Mouse (Mus musculus): ENCODE data around the gene Ttc21a. TPM values are rescaled to one million over a fixed set of nuclear protein-coding genes. Genes with fewer than 3 reads are reported as not detected.
A peak's percentile ranks its signal among the peaks of the same experiment; 100 is the strongest.

The Ttc21a gene
- polyA plus RNA-seq, 1 experiment from 2014 or later = 0.10 TPM

DNA sequence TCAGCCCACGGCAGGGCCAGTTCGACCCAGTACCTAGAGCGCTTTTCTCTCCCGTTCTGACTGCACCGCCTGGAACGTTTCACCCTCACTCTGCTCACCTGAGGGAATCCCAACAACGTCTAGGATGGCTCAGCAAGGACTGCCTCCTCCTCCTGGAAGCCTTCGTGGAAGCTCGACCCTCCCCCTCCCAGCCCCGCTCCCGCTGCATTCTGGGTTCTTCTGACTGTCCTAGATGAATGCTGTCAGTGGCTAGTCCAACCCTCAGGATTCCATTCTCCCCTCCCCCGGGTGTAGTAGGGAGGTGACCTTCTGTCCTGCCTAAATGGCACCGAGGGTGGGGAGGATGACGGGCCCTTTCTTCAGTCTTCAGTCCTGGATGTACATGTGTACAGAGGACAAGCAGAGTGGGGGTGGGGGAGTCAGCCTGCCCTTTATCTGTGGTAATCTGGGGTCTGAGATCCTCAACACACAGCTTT, 47.2 kb downstream of the Ttc21a start, which contains the start of gene Csrnp1:
Csrnp1 (minus strand) TSS at position 123 of the 476 bp plus-strand sequence.
- WGBS = 5% methylated on average over 14 of the region's 14 CpGs
- 0 out of 2 replicates have a peak within 1 kb of the TSS, but pooled peaks have one; percentile 28 for H3K27ac ChIP-seq (replicated peaks; ENCODE audit: low read depth, low read length)
- H3K9me3 ChIP-seq (replicated peaks; ENCODE audit: control insufficient read depth, low read length) = no peaks in the 10 kb centered on the region
- peak within 1 kb of the TSS; percentile 62 for H3K9ac ChIP-seq (replicated peaks; ENCODE audit: low read length)
- H3K4me2 ChIP-seq (ENCODE audit: low read depth, low read length) = peak within 1 kb of the TSS; percentile 95
- DNase-seq (ENCODE audit: low spot score) (no peak), ATAC-seq (replicated peaks; ENCODE audit: insufficient number of reproducible peaks, low FRiP score, low TSS enrichment, low read depth) (no peak)
- no peaks in the 10 kb centered on the region for H3K27me3 ChIP-seq (ENCODE audit: control insufficient read depth, insufficient read depth, low read length)
- no peaks in the 10 kb centered on the region for H3K36me3 ChIP-seq (replicated peaks; ENCODE audit: control insufficient read depth, insufficient read depth, low read depth, low read length)
- peaks cover 27% of the 10 kb centered on the region for H3K4me1 ChIP-seq (ENCODE audit: control insufficient read depth, insufficient read depth, low read length)
- peak within 1 kb of the TSS; percentile 65 for H3K4me3 ChIP-seq (ENCODE audit: low read depth, low read length)

DNA sequence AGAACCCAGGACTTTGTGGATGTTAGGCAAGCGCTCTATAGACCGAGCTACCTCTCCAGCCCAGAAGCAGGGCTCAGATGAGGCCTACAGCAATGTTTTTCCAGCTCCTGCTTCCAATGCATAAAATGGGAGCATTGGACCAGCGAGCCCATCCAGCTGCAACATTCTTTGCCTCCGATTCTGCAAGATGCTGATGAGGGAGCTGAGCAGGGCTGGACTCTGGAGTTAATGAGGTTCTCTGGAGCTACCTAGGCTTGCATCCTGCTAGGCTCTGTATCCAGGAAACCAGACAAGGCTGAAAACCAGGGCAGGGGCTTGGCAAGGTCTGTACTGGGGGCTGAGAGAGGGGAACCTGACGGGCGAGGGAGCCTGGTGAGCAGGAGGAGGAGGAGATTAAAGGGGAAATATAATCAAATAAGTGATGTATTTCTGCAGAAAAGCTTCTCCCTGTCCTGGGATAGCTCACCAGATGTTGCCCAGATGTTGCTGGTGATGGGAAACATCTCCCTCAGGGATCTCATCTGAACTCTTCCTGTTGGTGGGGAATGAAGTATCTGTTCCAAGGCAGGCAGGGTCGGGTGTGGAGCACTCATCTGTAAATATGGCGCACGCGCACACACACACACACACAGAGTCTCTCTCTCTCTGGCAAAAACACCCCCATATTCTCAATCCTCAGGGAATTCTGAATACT, 48.6 kb downstream of the Ttc21a start:
- no peaks in the 10 kb centered on the region for H3K9me3 ChIP-seq (replicated peaks; ENCODE audit: control insufficient read depth, low read length)
- peak; percentile 54 for DNase-seq (ENCODE audit: low spot score)
- ATAC-seq (replicated peaks; ENCODE audit: insufficient number of reproducible peaks, low FRiP score, low TSS enrichment, low read depth) = no peak
- H3K27ac ChIP-seq (replicated peaks; ENCODE audit: low read depth, low read length) = 0 out of 2 replicates have a peak overlapping the region, but pooled peaks have one; percentile 35
- H3K9ac ChIP-seq (replicated peaks; ENCODE audit: low read length) = no peak overlapping the region
- 59% methylated on average over 10 of the region's 10 CpGs for WGBS
- no peaks in the 10 kb centered on the region for H3K27me3 ChIP-seq (ENCODE audit: control insufficient read depth, insufficient read depth, low read length)
- H3K4me1 ChIP-seq (ENCODE audit: control insufficient read depth, insufficient read depth, low read length) = peaks cover 23% of the 10 kb centered on the region
- no peaks in the 10 kb centered on the region for H3K36me3 ChIP-seq (replicated peaks; ENCODE audit: control insufficient read depth, insufficient read depth, low read depth, low read length)
- H3K4me2 ChIP-seq (ENCODE audit: low read depth, low read length) = peak overlapping the region; percentile 23; the same call in 1 of the 2 replicates
- no peak overlapping the region for H3K4me3 ChIP-seq (ENCODE audit: low read depth, low read length)

DNA sequence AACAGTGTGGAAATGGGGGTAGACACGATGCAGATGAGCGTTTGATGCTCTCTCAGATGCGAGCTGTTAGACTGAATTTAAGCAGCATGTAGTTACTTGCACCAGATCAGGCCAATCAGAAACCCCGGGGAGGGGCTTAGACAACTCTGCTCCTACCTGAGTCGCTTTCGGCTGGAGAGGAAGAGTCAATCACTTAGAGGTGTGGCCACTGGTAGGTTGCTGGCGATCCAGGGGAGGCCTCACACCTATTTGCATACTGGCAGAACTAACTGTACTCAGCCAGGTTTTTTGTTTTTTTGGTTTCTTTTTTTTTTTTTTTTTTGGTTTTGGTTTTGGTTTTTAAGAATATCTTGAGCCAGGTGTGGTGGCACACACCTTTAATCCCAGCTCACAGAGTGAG, 50.9 kb downstream of the Ttc21a start:
- ATAC-seq (replicated peaks; ENCODE audit: insufficient number of reproducible peaks, low FRiP score, low TSS enrichment, low read depth) (no peak), DNase-seq (ENCODE audit: low spot score) (no peak)
- H3K4me2 ChIP-seq (ENCODE audit: low read depth, low read length) = no peak overlapping the region
- H3K4me3 ChIP-seq (ENCODE audit: low read depth, low read length) = no peak overlapping the region
- WGBS = 39% methylated on average over 7 of the region's 7 CpGs
- peaks cover 6% of the 10 kb centered on the region for H3K4me1 ChIP-seq (ENCODE audit: control insufficient read depth, insufficient read depth, low read length)
- no peaks in the 10 kb centered on the region for H3K27me3 ChIP-seq (ENCODE audit: control insufficient read depth, insufficient read depth, low read length)
- H3K27ac ChIP-seq (replicated peaks; ENCODE audit: low read depth, low read length) = no peak overlapping the region
- no peak overlapping the region for H3K9ac ChIP-seq (replicated peaks; ENCODE audit: low read length)
- no peaks in the 10 kb centered on the region for H3K36me3 ChIP-seq (replicated peaks; ENCODE audit: control insufficient read depth, insufficient read depth, low read depth, low read length)
- H3K9me3 ChIP-seq (replicated peaks; ENCODE audit: control insufficient read depth, low read length) = no peaks in the 10 kb centered on the region

DNA sequence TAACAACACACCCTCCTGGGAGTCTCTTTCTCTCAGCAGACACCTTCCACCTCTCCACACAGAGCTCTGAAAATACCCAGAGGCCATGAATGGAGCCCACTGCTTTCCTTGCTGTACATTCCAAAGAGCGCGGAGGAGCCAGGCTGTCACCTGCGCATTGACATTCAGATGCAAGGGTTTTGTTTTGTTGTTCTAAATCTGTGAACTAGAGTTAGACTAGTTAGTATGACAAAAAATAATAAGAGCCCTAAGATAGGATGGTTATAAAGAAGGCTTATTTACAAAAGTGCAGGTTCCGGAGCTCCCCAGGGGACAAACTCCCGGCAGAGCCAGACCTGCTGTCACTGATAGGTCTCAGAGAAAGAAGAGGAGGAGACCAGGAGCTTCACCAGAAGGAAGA, 53.9 kb downstream of the Ttc21a start:
- no peak for ATAC-seq (replicated peaks; ENCODE audit: insufficient number of reproducible peaks, low FRiP score, low TSS enrichment, low read depth)
- Histone ChIP-seq H3K9me3 (replicated peaks; ENCODE audit: control insufficient read depth, low read length) (no peaks in the 10 kb centered on the region), H3K4me3 (ENCODE audit: low read depth, low read length) (no peak overlapping the region), H3K27me3 (ENCODE audit: control insufficient read depth, insufficient read depth, low read length) (no peaks in the 10 kb centered on the region), H3K4me2 (ENCODE audit: low read depth, low read length) (no peak overlapping the region), H3K9ac (replicated peaks; ENCODE audit: low read length) (no peak overlapping the region), H3K36me3 (replicated peaks; ENCODE audit: control insufficient read depth, insufficient read depth, low read depth, low read length) (no peaks in the 10 kb centered on the region), H3K27ac (replicated peaks; ENCODE audit: low read depth, low read length) (no peak overlapping the region), H3K4me1 (ENCODE audit: control insufficient read depth, insufficient read depth, low read length) (no peaks in the 10 kb centered on the region)
- DNase-seq (ENCODE audit: low spot score) = no peak
- 17% methylated on average over 5 of the region's 5 CpGs for WGBS

DNA sequence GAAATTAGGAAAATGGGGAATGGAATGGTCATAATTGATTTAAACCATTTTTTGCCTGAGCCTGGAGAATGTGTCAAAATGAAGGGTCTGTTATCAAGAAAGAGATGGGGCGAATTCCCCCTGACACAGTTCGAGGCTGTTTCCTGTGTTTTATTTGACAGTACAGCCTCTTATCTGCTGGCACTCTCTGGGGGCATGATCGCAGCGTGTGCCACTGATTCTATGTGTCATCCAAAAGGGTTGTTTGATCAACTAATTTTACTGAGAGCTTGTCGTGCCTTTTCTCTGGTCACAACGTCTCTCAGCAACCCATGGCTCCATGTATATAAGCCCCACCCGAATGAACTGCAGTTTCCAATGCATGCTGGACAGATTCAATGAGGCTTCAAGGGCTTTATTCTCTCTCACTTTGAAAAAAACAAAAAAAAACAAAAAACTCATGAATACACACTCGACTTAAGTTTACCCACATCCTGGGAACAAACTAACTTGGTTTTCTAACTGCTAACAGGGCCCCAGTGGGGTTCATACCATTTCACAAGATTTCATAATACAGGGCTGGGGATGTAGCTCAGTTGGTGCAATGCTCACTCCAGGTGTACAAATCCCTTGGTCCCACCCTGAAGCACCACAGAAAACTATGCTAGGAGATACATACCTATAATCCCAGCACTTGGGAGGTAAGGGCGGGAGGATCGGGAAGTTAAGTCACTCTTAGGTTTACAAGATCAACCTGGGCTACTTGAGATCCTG, 55.9 kb downstream of the Ttc21a start:
- DNase-seq (ENCODE audit: low spot score) = no peak
- no peak overlapping the region for H3K4me2 ChIP-seq (ENCODE audit: low read depth, low read length)
- no peaks in the 10 kb centered on the region for H3K4me1 ChIP-seq (ENCODE audit: control insufficient read depth, insufficient read depth, low read length)
- no peaks in the 10 kb centered on the region for H3K9me3 ChIP-seq (replicated peaks; ENCODE audit: control insufficient read depth, low read length)
- H3K27ac ChIP-seq (replicated peaks; ENCODE audit: low read depth, low read length) = no peak overlapping the region
- H3K36me3 ChIP-seq (replicated peaks; ENCODE audit: control insufficient read depth, insufficient read depth, low read depth, low read length) = no peaks in the 10 kb centered on the region
- no peaks in the 10 kb centered on the region for H3K27me3 ChIP-seq (ENCODE audit: control insufficient read depth, insufficient read depth, low read length)
- H3K9ac ChIP-seq (replicated peaks; ENCODE audit: low read length) = no peak overlapping the region
- no peak for ATAC-seq (replicated peaks; ENCODE audit: insufficient number of reproducible peaks, low FRiP score, low TSS enrichment, low read depth)
- 82% methylated on average over 10 of the region's 10 CpGs for WGBS
- H3K4me3 ChIP-seq (ENCODE audit: low read depth, low read length) = no peak overlapping the region

DNA sequence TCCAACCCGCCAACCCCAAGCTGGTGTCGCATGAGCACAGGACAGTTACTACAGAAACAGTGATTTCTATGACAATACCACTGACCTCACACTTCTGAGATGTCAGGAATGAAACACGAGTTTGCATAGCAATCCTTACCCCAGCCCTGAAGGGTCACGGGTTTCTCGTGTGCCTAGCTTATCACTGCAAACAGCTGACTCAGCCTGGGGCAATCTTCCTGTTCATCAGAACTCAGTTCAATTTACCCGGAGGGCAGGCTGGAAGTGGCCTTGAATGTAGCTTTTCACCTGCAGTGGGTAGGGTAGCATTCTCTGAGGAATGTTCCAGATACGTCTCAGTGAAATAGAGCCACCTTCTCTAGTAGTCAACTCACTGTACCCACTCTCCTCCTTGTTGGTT, 56.8 kb downstream of the Ttc21a start:
- WGBS = 69% methylated on average over 7 of the region's 7 CpGs
- no peak for DNase-seq (ENCODE audit: low spot score)
- no peak overlapping the region for H3K4me3 ChIP-seq (ENCODE audit: low read depth, low read length)
- H3K9ac ChIP-seq (replicated peaks; ENCODE audit: low read length) = no peak overlapping the region
- no peaks in the 10 kb centered on the region for H3K27me3 ChIP-seq (ENCODE audit: control insufficient read depth, insufficient read depth, low read length)
- no peaks in the 10 kb centered on the region for H3K36me3 ChIP-seq (replicated peaks; ENCODE audit: control insufficient read depth, insufficient read depth, low read depth, low read length)
- no peak overlapping the region for H3K27ac ChIP-seq (replicated peaks; ENCODE audit: low read depth, low read length)
- no peaks in the 10 kb centered on the region for H3K4me1 ChIP-seq (ENCODE audit: control insufficient read depth, insufficient read depth, low read length)
- ATAC-seq (replicated peaks; ENCODE audit: insufficient number of reproducible peaks, low FRiP score, low TSS enrichment, low read depth) = no peak
- no peak overlapping the region for H3K4me2 ChIP-seq (ENCODE audit: low read depth, low read length)
- H3K9me3 ChIP-seq (replicated peaks; ENCODE audit: control insufficient read depth, low read length) = no peaks in the 10 kb centered on the region

DNA sequence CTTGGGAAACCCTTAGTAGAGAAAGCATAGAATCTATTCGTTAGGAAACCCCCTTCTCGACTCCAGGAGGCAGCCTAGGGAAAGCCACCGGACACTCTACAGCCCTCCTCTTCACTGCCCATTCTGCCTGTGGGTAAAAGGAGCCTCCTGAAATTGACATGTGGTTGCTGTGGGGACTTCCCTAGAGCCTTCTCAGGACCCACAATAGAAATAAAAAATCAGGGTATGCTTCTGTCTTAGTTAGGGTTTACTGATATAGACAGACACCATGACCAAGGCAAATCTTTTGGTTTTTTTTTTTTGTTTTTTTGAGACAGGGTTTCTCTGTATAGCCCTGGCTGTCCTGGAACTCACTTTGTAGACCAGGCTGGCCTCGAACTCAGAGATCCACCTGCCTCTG, 58.7 kb downstream of the Ttc21a start:
- Histone ChIP-seq H3K36me3 (replicated peaks; ENCODE audit: control insufficient read depth, insufficient read depth, low read depth, low read length) (no peaks in the 10 kb centered on the region), H3K4me2 (ENCODE audit: low read depth, low read length) (no peak overlapping the region), H3K4me1 (ENCODE audit: control insufficient read depth, insufficient read depth, low read length) (no peaks in the 10 kb centered on the region), H3K9ac (replicated peaks; ENCODE audit: low read length) (no peak overlapping the region), H3K9me3 (replicated peaks; ENCODE audit: control insufficient read depth, low read length) (no peaks in the 10 kb centered on the region), H3K27ac (replicated peaks; ENCODE audit: low read depth, low read length) (no peak overlapping the region), H3K4me3 (ENCODE audit: low read depth, low read length) (no peak overlapping the region), H3K27me3 (ENCODE audit: control insufficient read depth, insufficient read depth, low read length) (no peaks in the 10 kb centered on the region)
- ATAC-seq (replicated peaks; ENCODE audit: insufficient number of reproducible peaks, low FRiP score, low TSS enrichment, low read depth) (no peak), DNase-seq (ENCODE audit: low spot score) (no peak)
- WGBS = 84% methylated on average over 4 of the region's 4 CpGs

DNA sequence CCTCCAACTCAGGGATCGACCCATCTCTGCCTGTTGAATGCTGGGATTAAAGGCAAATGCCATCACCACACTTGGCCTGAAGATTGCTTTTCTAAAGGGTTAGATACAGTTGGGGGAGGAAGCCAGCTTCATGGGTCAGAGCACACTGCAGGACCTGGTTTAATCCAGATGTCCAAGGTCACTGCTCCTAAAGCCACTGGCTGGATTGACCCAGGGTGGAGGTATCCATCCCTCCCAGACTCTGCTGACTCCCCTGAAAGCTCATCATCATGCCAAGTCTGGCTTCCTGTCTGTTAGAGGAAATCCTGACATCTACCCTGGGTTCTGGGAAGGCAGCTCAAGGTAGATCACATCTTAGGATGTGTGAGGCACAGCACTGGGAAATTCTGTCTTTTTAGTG, 61.4 kb downstream of the Ttc21a start:
- H3K36me3 ChIP-seq (replicated peaks; ENCODE audit: control insufficient read depth, insufficient read depth, low read depth, low read length) = no peaks in the 10 kb centered on the region
- 81% methylated on average over 1 of the region's 1 CpGs for WGBS

More for the DNA sequence above, 61.4 kb downstream of the Ttc21a start:
- Histone ChIP-seq H3K9ac (replicated peaks; ENCODE audit: low read length) (no peak overlapping the region), H3K27me3 (ENCODE audit: control insufficient read depth, insufficient read depth, low read length) (no peaks in the 10 kb centered on the region), H3K9me3 (replicated peaks; ENCODE audit: control insufficient read depth, low read length) (no peaks in the 10 kb centered on the region), H3K4me1 (ENCODE audit: control insufficient read depth, insufficient read depth, low read length) (peaks cover 3% of the 10 kb centered on the region; the same call in 1 of the 2 replicates), H3K27ac (replicated peaks; ENCODE audit: low read depth, low read length) (no peak overlapping the region), H3K4me2 (ENCODE audit: low read depth, low read length) (no peak overlapping the region), H3K4me3 (ENCODE audit: low read depth, low read length) (no peak overlapping the region)
- DNase-seq (ENCODE audit: low spot score) (no peak), ATAC-seq (replicated peaks; ENCODE audit: insufficient number of reproducible peaks, low FRiP score, low TSS enrichment, low read depth) (no peak)
